Mouse (Mus musculus): Measurements from ENCODE around the gene Fosl2.

Gene Fosl2

GRCm38 (mm10) chr5:32197698-32198097 lies 62.1 kb downstream of the Fosl2 start:
- H3K4me3 ChIP-seq (replicated peaks; ENCODE audit: low read length) = no peak overlapping the region
- peaks cover 10% of the 10 kb centered on the region; the same call in 1 of the 2 replicates for H3K27me3 ChIP-seq (ENCODE audit: insufficient read depth, low read length)
- peaks cover 16% of the 10 kb centered on the region for H3K4me1 ChIP-seq (replicated peaks; ENCODE audit: low read depth, low read length)
- H3K36me3 ChIP-seq (ENCODE audit: insufficient read depth, low read length) = no peaks in the 10 kb centered on the region
- TF ChIP-seq POU5F1 (IDR thresholded peaks at IDR 0.05; ENCODE audit: borderline replicate concordance, low read length) (no peak), CTCF (conservative IDR thresholded peaks at IDR 0.05; ENCODE audit: low read length) (peak; percentile 81)
- peaks cover 7% of the 10 kb centered on the region; the same call in 1 of the 2 replicates for H3K9me3 ChIP-seq (ENCODE audit: low read length)

GRCm38 (mm10) chr5:32199136-32199535 lies 63.5 kb downstream of the Fosl2 start:
- no peaks in the 10 kb centered on the region for H3K36me3 ChIP-seq (ENCODE audit: insufficient read depth, low read length)
- peaks cover 16% of the 10 kb centered on the region for H3K4me1 ChIP-seq (replicated peaks; ENCODE audit: low read depth, low read length)
- H3K9me3 ChIP-seq (ENCODE audit: low read length) = peaks cover 9% of the 10 kb centered on the region; the same call in 1 of the 2 replicates
- TF ChIP-seq POU5F1 (IDR thresholded peaks at IDR 0.05; ENCODE audit: borderline replicate concordance, low read length) (no peak), NANOG (IDR thresholded peaks at IDR 0.05; ENCODE audit: borderline replicate concordance, low read length) (no peak), CTCF (conservative IDR thresholded peaks at IDR 0.05; ENCODE audit: low read length) (no peak)
- H3K4me3 ChIP-seq (replicated peaks; ENCODE audit: low read length) = no peak overlapping the region
- H3K27me3 ChIP-seq (ENCODE audit: insufficient read depth, low read length) = peaks cover 10% of the 10 kb centered on the region; the same call in 1 of the 2 replicates

GRCm38 (mm10) chr5:32199594-32199993 lies 64.0 kb downstream of the Fosl2 start:
- peaks cover 9% of the 10 kb centered on the region; the same call in 1 of the 2 replicates for H3K9me3 ChIP-seq (ENCODE audit: low read length)
- H3K27me3 ChIP-seq (ENCODE audit: insufficient read depth, low read length) = peaks cover 10% of the 10 kb centered on the region; the same call in 1 of the 2 replicates
- no peak overlapping the region for H3K4me3 ChIP-seq (replicated peaks; ENCODE audit: low read length)
- no peaks in the 10 kb centered on the region for H3K36me3 ChIP-seq (ENCODE audit: insufficient read depth, low read length)
- peaks cover 16% of the 10 kb centered on the region for H3K4me1 ChIP-seq (replicated peaks; ENCODE audit: low read depth, low read length)
- TF ChIP-seq NANOG (IDR thresholded peaks at IDR 0.05; ENCODE audit: borderline replicate concordance, low read length) = no peak
- TF ChIP-seq POU5F1 (IDR thresholded peaks at IDR 0.05; ENCODE audit: borderline replicate concordance, low read length) = no peak
- no peak for TF ChIP-seq CTCF (conservative IDR thresholded peaks at IDR 0.05; ENCODE audit: low read length)

GRCm38 (mm10) chr5:32204653-32205052 lies 69.1 kb downstream of the Fosl2 start:
- Histone ChIP-seq H3K27me3 (ENCODE audit: insufficient read depth, low read length) (no peaks in the 10 kb centered on the region), H3K9me3 (ENCODE audit: low read length) (peaks cover 9% of the 10 kb centered on the region; the same call in 1 of the 2 replicates), H3K4me1 (replicated peaks; ENCODE audit: low read depth, low read length) (0 out of 2 replicates have a peak, but pooled peaks cover 4% of the 10 kb centered on the region), H3K4me3 (replicated peaks; ENCODE audit: low read length) (no peak overlapping the region), H3K36me3 (ENCODE audit: insufficient read depth, low read length) (no peaks in the 10 kb centered on the region)
- TF ChIP-seq CTCF (conservative IDR thresholded peaks at IDR 0.05; ENCODE audit: low read length) = peak; percentile 84
- no peak for TF ChIP-seq POU5F1 (IDR thresholded peaks at IDR 0.05; ENCODE audit: borderline replicate concordance, low read length)
- no peak for TF ChIP-seq NANOG (IDR thresholded peaks at IDR 0.05; ENCODE audit: borderline replicate concordance, low read length)

- TF ChIP-seq CTCF (conservative IDR thresholded peaks at IDR 0.05; ENCODE audit: low read length) (no peak), NANOG (IDR thresholded peaks at IDR 0.05; ENCODE audit: borderline replicate concordance, low read length) (no peak), POU5F1 (IDR thresholded peaks at IDR 0.05; ENCODE audit: borderline replicate concordance, low read length) (no peak)
- Histone ChIP-seq H3K4me3 (replicated peaks; ENCODE audit: low read length) (no peak overlapping the region), H3K4me1 (replicated peaks; ENCODE audit: low read depth, low read length) (peaks cover 6% of the 10 kb centered on the region), H3K27me3 (ENCODE audit: insufficient read depth, low read length) (no peaks in the 10 kb centered on the region), H3K9me3 (ENCODE audit: low read length) (peaks cover 9% of the 10 kb centered on the region; the same call in 1 of the 2 replicates), H3K36me3 (ENCODE audit: insufficient read depth, low read length) (no peaks in the 10 kb centered on the region)
Observed at GRCm38 (mm10) chr5:32206726-32207125, 71.1 kb downstream of the Fosl2 start.

Measured in E14TG2a.4 (cell line).